Mouse (Mus musculus) heart, adult 2 months (tissue): ENCODE data around the gene Pik3cd.

Experiments
- CTCF ChIP-seq: fragments of 200-600 bp; IDR thresholded peaks from 2 replicates; pipeline ENCODE4 v1.8.1; 2022; ENCODE audit warnings: antibody characterized with exemption, mild to moderate bottlenecking, moderate library complexity
- POLR2A ChIP-seq: fragments of 200-500 bp; IDR thresholded peaks from 2 replicates; pipeline ENCODE4 v1.6.1; 2011; ENCODE audit warnings: mild to moderate bottlenecking, low read depth, low read length, control low read depth; ENCODE audit not compliant: insufficient read depth

DNA sequence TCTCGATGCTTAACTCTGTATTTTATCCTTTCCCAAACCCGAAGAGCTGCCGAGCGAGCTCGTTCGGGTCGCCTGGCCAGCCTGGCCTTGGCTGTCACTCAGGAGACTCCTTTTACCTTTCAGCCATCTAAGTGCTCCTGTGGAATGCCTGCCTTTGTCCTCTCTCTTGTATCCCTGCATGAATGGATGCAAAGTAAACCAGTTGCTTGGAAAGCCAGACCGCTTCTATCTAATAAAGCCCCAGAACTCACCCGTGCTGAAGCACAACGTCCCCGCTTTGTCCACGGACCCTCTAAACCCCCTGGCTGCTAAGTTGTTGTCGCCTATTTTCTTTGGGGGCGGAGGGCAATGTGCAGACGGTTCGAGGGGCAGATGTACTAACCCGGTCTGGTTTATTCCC, 75.6 kb downstream of the Pik3cd start:
- TF ChIP-seq CTCF = no peak
- TF ChIP-seq POLR2A = no peak
